Mouse (Mus musculus) right cerebral cortex, postnatal 36 days (tissue): ENCODE data around the gene Ctxn1.

Experiments used
- DNase-seq, 2 experiments: peaks; one replicate each; pipeline ENCODE4 v3.0.0; 2022; ENCODE audit warnings: low spot score in 2 of 2, mixed read lengths in 1 of 2

Ctxn1 gene

DNA sequence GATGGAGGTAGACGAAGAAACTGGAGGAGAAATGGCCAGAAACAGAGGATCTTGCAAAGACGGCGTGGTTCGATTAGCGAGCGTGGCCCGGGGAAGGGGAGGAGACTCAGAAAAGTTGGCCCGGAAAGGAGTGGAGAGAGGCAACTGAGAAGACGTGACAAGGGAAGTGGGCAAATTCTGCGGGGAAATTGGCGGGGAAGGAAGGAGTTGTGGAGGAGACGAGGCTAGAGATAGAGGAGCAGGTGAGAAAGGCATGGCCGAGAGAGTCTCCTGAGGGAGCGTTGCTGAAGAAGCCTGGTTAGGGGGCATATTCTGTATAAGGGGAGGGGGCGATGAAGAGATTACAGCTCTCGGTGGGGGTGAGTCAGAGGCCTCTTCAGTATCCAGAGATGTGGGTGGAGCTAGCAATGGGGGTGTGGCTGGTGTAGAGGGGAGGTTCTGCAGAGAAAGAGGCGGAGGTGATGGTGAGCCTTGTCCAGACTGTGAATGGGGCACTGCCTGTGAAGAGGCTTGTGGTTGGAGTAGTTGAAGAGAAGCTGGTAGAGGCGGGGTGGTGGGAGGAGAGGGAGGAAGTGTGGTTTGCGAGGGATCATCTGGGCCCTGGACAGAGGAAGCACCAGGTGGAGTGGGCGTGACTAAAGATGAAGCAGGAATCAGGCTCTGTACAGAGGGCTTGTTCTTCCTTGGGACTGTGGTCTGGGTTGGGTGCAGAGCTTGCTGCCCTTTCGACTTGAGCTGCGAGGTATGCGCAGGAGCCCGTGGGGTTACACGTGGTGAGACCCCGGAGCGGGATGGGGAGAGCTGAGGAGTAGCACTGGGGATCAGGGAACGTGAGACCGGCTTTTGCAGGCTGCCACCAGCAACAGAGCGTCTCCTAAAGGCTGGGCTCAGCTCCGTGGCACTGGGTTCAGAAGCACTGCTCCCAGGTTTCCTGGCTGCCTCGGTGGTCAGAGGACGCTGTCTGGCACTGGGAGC lies 44.8 kb downstream of the Ctxn1 start:
- DNase-seq = no peak

DNA sequence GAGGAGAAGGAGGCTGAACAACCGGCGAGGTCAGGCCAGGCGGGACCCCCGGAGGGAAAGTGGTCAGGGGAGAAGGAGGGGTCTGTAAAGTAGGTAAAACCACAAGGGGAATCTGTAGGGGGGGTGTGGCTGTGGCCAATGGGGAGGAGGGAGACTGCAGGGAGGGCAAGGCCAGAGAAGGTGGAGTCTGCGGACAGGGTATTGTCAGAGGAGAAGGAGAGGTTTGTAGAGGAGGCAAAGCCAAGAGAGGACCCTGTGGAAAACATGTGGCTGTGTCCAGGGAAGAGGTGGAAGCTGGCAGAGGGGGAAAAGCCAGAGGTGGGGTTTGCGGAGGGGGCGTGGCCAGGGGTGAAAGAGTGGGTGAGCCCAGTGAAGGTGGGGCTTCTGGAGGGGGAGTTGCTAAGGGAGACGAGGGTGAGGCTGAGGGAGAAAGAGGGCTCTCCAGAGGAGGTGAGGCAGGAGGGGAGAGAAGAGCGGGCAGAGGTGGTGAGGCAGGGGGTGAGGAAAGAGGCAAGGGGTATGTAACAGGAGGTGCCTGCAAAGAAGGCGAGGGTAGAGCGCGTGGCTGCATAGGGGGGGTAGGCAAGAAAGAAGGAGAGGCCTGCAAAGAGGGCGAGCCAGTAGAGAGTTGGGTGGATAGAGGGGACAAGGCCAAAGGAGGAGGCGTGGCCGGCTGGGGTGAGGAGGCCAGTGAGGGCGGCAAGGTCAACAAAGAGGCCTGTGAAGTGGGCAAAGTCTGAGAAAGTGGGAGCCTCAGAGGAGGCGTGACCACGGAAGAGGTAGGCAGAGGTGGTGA lies 45.7 kb downstream of the Ctxn1 start:
- no peak for DNase-seq

GRCm38 (mm10) chr8:4212809-4213209 lies 46.3 kb downstream of the Ctxn1 start:
- DNase-seq = no peak

DNA sequence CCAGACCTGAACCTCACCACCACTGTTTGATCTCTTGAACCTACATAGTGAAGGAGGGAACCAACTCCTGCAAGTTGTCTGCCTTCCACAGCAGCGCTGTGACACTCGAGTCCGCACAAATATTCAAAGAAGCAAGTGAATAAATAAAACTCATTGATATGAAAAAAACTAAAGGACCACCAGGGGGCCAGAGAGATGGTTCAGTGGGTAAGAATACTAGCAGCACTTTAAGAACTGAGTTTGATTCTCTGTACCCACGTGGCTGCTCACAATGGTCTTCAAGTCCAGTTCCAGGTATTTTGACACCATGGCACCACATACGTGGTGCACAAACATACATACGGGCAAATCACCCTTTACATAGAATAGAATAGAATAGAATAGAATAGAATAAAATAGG lies 48.0 kb downstream of the Ctxn1 start:
- no peak for DNase-seq
